Mouse (Mus musculus) megakaryocyte, embryonic 14.5 days (primary cell): ENCODE data around the gene Rnf214.

Experiments used
- FLI1 ChIP-seq: IDR thresholded peaks from 2 replicates; pipeline ENCODE4 v1.6.1; 2012; ENCODE audit warnings: low read length, inconsistent platforms, mixed read lengths
- GATA1 ChIP-seq: IDR thresholded peaks from 3 replicates; pipeline ENCODE4 v1.6.1; 2012; ENCODE audit warnings: mixed read lengths, low read length, inconsistent platforms, borderline replicate concordance

DNA sequence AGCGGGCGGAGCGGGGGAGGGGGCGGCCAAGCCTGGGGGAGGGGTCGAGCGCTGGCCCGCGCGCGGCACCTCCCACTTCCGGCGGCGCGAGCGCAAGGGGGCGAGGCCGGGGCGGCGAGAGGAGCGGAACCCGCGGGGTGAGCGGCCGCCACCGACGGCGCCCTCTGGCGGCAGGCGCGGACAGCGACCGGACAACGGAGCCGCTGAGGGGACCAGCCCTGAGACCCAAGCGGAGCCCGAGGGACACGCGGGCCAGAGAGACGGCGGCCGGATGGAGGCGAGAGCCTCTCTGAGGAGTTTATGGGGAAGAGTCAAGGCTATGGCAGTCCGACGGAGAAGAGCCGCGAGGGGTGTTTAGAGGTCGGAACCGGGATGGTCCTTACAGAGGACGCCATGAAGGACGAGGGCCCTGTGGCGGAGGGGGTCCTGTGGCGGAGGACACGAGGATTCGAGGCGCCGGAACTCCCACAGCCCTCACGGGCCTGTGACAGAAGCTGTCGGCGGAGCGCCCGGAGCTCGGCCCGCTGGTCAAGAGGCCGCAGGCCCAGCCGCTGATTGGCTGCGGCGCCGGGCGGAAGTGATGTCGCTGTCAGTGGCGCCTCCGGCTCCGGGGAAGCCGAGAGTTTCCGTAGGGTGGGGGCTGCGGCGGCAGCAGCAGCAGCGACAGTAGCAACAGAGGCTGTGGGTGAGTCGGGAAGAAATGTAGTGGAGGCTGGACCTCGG, at the start of gene Rnf214, which contains the start of gene Pcsk7:
- TF ChIP-seq GATA1 (no peak), FLI1 (no peak)
